Mouse (Mus musculus): ENCODE results near the gene Adgrg5. TPM values are rescaled to one million over a fixed set of nuclear protein-coding genes. Genes with fewer than 3 reads are reported as not detected.

Adgrg5 gene
- polyA plus RNA-seq, 1 experiment from 2014 or later, result 0.09 TPM

GRCm38 (mm10) chr8:94950046-94950445, 26.6 kb downstream of the Adgrg5 start:
- ATAC-seq (ENCODE audit: insufficient number of reproducible peaks, low FRiP score), result peak; percentile 54

GRCm38 (mm10) chr8:94950458-94950857, 27.0 kb downstream of the Adgrg5 start:
- WGBS, result 75% methylated on average over 5 of the region's 5 CpGs
- H3K9ac ChIP-seq, result no peak overlapping the region
- H3K27me3 ChIP-seq (replicated peaks), result peaks cover 12% of the 10 kb centered on the region; the same call in 1 of the 2 replicates
- no peak overlapping the region for H3K4me3 ChIP-seq
- peaks cover 19% of the 10 kb centered on the region for H3K4me1 ChIP-seq (replicated peaks)
- no peak for ATAC-seq (ENCODE audit: insufficient number of reproducible peaks, low FRiP score)
- H3K9me3 ChIP-seq (replicated peaks), result no peaks in the 10 kb centered on the region
- H3K4me2 ChIP-seq, result no peak overlapping the region
- H3K27ac ChIP-seq (ENCODE audit: poor library complexity, severe bottlenecking), result no peak overlapping the region
- H3K36me3 ChIP-seq, result no peaks in the 10 kb centered on the region

More at GRCm38 (mm10) chr8:94950046-94950445, 26.6 kb downstream of the Adgrg5 start:
- Histone ChIP-seq H3K36me3 (no peaks in the 10 kb centered on the region), H3K27ac (ENCODE audit: poor library complexity, severe bottlenecking) (no peak overlapping the region), H3K4me3 (no peak overlapping the region), H3K4me2 (no peak overlapping the region), H3K9ac (no peak overlapping the region), H3K4me1 (replicated peaks) (peaks cover 16% of the 10 kb centered on the region), H3K9me3 (replicated peaks) (no peaks in the 10 kb centered on the region), H3K27me3 (replicated peaks) (peaks cover 14% of the 10 kb centered on the region; the same call in 1 of the 2 replicates)
- WGBS, result 15% methylated on average over 4 of the region's 4 CpGs

- WGBS, result 65% methylated on average over 5 of the region's 5 CpGs
- Histone ChIP-seq H3K9me3 (replicated peaks) (no peaks in the 10 kb centered on the region), H3K4me2 (no peak overlapping the region)
These were observed 28.6 kb downstream of the Adgrg5 start for GRCm38 (mm10) chr8:94952086-94952485.

GRCm38 (mm10) chr8:94953624-94954367, 30.3 kb downstream of the Adgrg5 start:
- no peak overlapping the region for H3K4me2 ChIP-seq
- H3K9me3 ChIP-seq (replicated peaks), result no peaks in the 10 kb centered on the region
- H3K27ac ChIP-seq (ENCODE audit: poor library complexity, severe bottlenecking), result no peak overlapping the region; the same call in 1 of the 2 replicates
- no peak overlapping the region for H3K9ac ChIP-seq
- 60% methylated on average over 7 of the region's 7 CpGs for WGBS
- no peaks in the 10 kb centered on the region for H3K27me3 ChIP-seq (replicated peaks)
- H3K36me3 ChIP-seq, result no peaks in the 10 kb centered on the region
- no peak overlapping the region for H3K4me3 ChIP-seq
- ATAC-seq (ENCODE audit: insufficient number of reproducible peaks, low FRiP score), result no peak
- H3K4me1 ChIP-seq (replicated peaks), result peaks cover 20% of the 10 kb centered on the region

More at GRCm38 (mm10) chr8:94952086-94952485, 28.6 kb downstream of the Adgrg5 start:
- H3K9ac ChIP-seq, result no peak overlapping the region
- no peak overlapping the region for H3K4me3 ChIP-seq
- no peaks in the 10 kb centered on the region for H3K36me3 ChIP-seq
- no peak overlapping the region for H3K27ac ChIP-seq (ENCODE audit: poor library complexity, severe bottlenecking)
- H3K27me3 ChIP-seq (replicated peaks), result no peaks in the 10 kb centered on the region
- ATAC-seq (ENCODE audit: insufficient number of reproducible peaks, low FRiP score), result no peak
- peaks cover 20% of the 10 kb centered on the region for H3K4me1 ChIP-seq (replicated peaks)

- H3K27ac ChIP-seq (ENCODE audit: poor library complexity, severe bottlenecking), result peak overlapping the region; percentile 45
- no peaks in the 10 kb centered on the region for H3K27me3 ChIP-seq (replicated peaks)
- no peak overlapping the region for H3K4me2 ChIP-seq
- no peaks in the 10 kb centered on the region for H3K36me3 ChIP-seq
- H3K9ac ChIP-seq, result no peak overlapping the region
- no peaks in the 10 kb centered on the region for H3K9me3 ChIP-seq (replicated peaks)
- peaks cover 20% of the 10 kb centered on the region for H3K4me1 ChIP-seq (replicated peaks)
- 73% methylated on average over 7 of the region's 7 CpGs for WGBS
- no peak for ATAC-seq (ENCODE audit: insufficient number of reproducible peaks, low FRiP score)
- H3K4me3 ChIP-seq, result no peak overlapping the region
These were observed 30.9 kb downstream of the Adgrg5 start for GRCm38 (mm10) chr8:94954368-94954737.

GRCm38 (mm10) chr8:94954921-94955758, 31.6 kb downstream of the Adgrg5 start:
- Histone ChIP-seq H3K27me3 (replicated peaks) (peaks cover 2% of the 10 kb centered on the region; the same call in 1 of the 2 replicates), H3K4me2 (no peak overlapping the region), H3K9ac (no peak overlapping the region), H3K4me3 (no peak overlapping the region), H3K4me1 (replicated peaks) (peaks cover 20% of the 10 kb centered on the region), H3K9me3 (replicated peaks) (no peaks in the 10 kb centered on the region), H3K27ac (ENCODE audit: poor library complexity, severe bottlenecking) (no peak overlapping the region), H3K36me3 (no peaks in the 10 kb centered on the region)
- no peak; the same call in 1 of the 2 replicates for ATAC-seq (ENCODE audit: insufficient number of reproducible peaks, low FRiP score)
- WGBS, result 26% methylated on average over 9 of the region's 9 CpGs

- ATAC-seq (ENCODE audit: insufficient number of reproducible peaks, low FRiP score), result no peak
- WGBS, result 81% methylated on average over 1 of the region's 1 CpGs
- no peak overlapping the region for H3K4me2 ChIP-seq
- no peak overlapping the region for H3K9ac ChIP-seq
- H3K4me1 ChIP-seq (replicated peaks), result peaks cover 20% of the 10 kb centered on the region
- H3K27ac ChIP-seq (ENCODE audit: poor library complexity, severe bottlenecking), result no peak overlapping the region
- peaks cover 4% of the 10 kb centered on the region; the same call in 1 of the 2 replicates for H3K27me3 ChIP-seq (replicated peaks)
- no peak overlapping the region for H3K4me3 ChIP-seq
- H3K36me3 ChIP-seq, result no peaks in the 10 kb centered on the region
- H3K9me3 ChIP-seq (replicated peaks), result no peaks in the 10 kb centered on the region
These were observed 32.6 kb downstream of the Adgrg5 start for GRCm38 (mm10) chr8:94956078-94956574.

GRCm38 (mm10) chr8:94962201-94962600, 38.7 kb downstream of the Adgrg5 start:
- Histone ChIP-seq H3K27ac (ENCODE audit: poor library complexity, severe bottlenecking) (no peak overlapping the region), H3K36me3 (no peaks in the 10 kb centered on the region), H3K27me3 (replicated peaks) (peaks cover 4% of the 10 kb centered on the region; the same call in 1 of the 2 replicates), H3K4me3 (no peak overlapping the region), H3K9ac (no peak overlapping the region), H3K4me2 (no peak overlapping the region), H3K4me1 (replicated peaks) (peaks cover 13% of the 10 kb centered on the region), H3K9me3 (replicated peaks) (no peaks in the 10 kb centered on the region)
- ATAC-seq (ENCODE audit: insufficient number of reproducible peaks, low FRiP score), result no peak
- 93% methylated on average over 1 of the region's 1 CpGs for WGBS

GRCm38 (mm10) chr8:94964828-94965227, 41.3 kb downstream of the Adgrg5 start:
- Histone ChIP-seq H3K4me2 (no peak overlapping the region), H3K36me3 (no peaks in the 10 kb centered on the region), H3K4me1 (replicated peaks) (peaks cover 13% of the 10 kb centered on the region), H3K9me3 (replicated peaks) (no peaks in the 10 kb centered on the region), H3K27me3 (replicated peaks) (peaks cover 4% of the 10 kb centered on the region; the same call in 1 of the 2 replicates), H3K27ac (ENCODE audit: poor library complexity, severe bottlenecking) (0 out of 2 replicates have a peak overlapping the region, but pooled peaks have one; percentile 6), H3K4me3 (no peak overlapping the region), H3K9ac (no peak overlapping the region)
- WGBS, result 14% methylated on average over 10 of the region's 10 CpGs
- ATAC-seq (ENCODE audit: insufficient number of reproducible peaks, low FRiP score), result peak; percentile 76

- H3K4me2 ChIP-seq, result no peak overlapping the region
- no peaks in the 10 kb centered on the region for H3K27me3 ChIP-seq (replicated peaks)
- H3K9ac ChIP-seq, result no peak overlapping the region
- H3K4me3 ChIP-seq, result no peak overlapping the region
- H3K9me3 ChIP-seq (replicated peaks), result no peaks in the 10 kb centered on the region
- H3K36me3 ChIP-seq, result no peaks in the 10 kb centered on the region
- ATAC-seq (ENCODE audit: insufficient number of reproducible peaks, low FRiP score), result no peak
- WGBS, result 22% methylated on average over 7 of the region's 7 CpGs
- peaks cover 13% of the 10 kb centered on the region for H3K4me1 ChIP-seq (replicated peaks)
- H3K27ac ChIP-seq (ENCODE audit: poor library complexity, severe bottlenecking), result no peak overlapping the region
These were observed 43.1 kb downstream of the Adgrg5 start for GRCm38 (mm10) chr8:94966578-94966977.

- Histone ChIP-seq H3K36me3 (no peaks in the 10 kb centered on the region), H3K9ac (no peak overlapping the region), H3K27ac (ENCODE audit: poor library complexity, severe bottlenecking) (no peak overlapping the region), H3K4me3 (no peak overlapping the region), H3K4me2 (no peak overlapping the region), H3K4me1 (replicated peaks) (peaks cover 13% of the 10 kb centered on the region), H3K9me3 (replicated peaks) (no peaks in the 10 kb centered on the region), H3K27me3 (replicated peaks) (no peaks in the 10 kb centered on the region)
- no peak for ATAC-seq (ENCODE audit: insufficient number of reproducible peaks, low FRiP score)
- WGBS, result 61% methylated on average over 4 of the region's 4 CpGs
These were observed 43.6 kb downstream of the Adgrg5 start for GRCm38 (mm10) chr8:94967071-94967470.
